Comparison of ENCODE assay signal across 12 mouse cellular contexts in the genomic region with DNA sequence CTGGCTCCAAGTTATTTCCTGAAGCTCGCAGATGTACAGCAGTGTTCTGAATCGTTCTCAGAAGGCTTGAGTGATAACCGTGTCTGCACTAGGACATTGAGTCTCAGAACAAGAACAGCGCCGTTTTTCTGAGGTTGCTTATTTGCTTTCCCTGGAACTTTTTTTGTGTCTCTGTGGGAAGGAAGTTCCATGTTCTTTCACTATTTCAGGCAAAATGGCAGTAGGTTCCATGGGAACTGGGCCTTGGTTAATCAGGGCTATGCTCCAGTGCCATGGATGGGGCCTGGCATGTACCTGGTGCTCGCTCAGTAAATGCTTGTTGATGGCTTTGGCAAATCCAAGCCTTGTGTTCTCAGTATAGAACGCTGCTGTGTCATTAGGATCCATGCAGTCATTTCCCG. TPM values are rescaled to one million over a fixed set of nuclear protein-coding genes. Genes with fewer than 3 reads are reported as not detected.
A peak's percentile ranks its signal among the peaks of the same experiment; 100 is the strongest.
DNase-seq lines count a peak whose midpoint lies in the region; ATAC-seq lines count a peak whose summit lies in the region.
"Had no signal": no experiment of that assay in that cellular context is flagged by ENCODE, and none has a peak within 500 bp of the region (broad histone marks: within the 10 kb centered on the region; RNA-seq: fewer than 3 reads in every experiment).

No protein-coding gene starts in this region.

- H3K9me3 ChIP-seq in heart, embryonic 13.5 days: no peaks in the 10 kb centered on the region
- H3K9me3 ChIP-seq in megakaryocyte, embryonic 14.5 days: no peaks in the 10 kb centered on the region
- H3K9me3 ChIP-seq in embryonic facial prominence, embryonic 14.5 days (ENCODE audit: control insufficient read depth, low read length): no peaks in the 10 kb centered on the region
- H3K9me3 ChIP-seq in midbrain, embryonic 15.5 days: no peaks in the 10 kb centered on the region

- 0 out of 2 replicates have a peak overlapping the region, but pooled peaks have one; percentile 1 for H3K9ac ChIP-seq in heart, embryonic 13.5 days
- H3K9ac ChIP-seq in embryonic facial prominence, embryonic 14.5 days (ENCODE audit: low read depth, low read length): no peak overlapping the region
- no peak overlapping the region for H3K9ac ChIP-seq in midbrain, embryonic 15.5 days

- WGBS in heart, embryonic 13.5 days: 46% methylated on average over 8 of the region's 8 CpGs
- WGBS in embryonic facial prominence, embryonic 14.5 days: 41% methylated on average over 8 of the region's 8 CpGs
- WGBS in midbrain, embryonic 15.5 days: 40% methylated on average over 8 of the region's 8 CpGs

- no peak for DNase-seq in heart, adult 9 months (ENCODE audit: low spot score in 2 of 2)
- no peak for DNase-seq in embryonic facial prominence, embryonic 14.5 days (ENCODE audit: low spot score)
- no peak for DNase-seq in layer of hippocampus, postnatal 14 days (ENCODE audit: low spot score in 2 of 2)
- DNase-seq in spleen, adult 18-20 months: no peak
- DNase-seq: gastrocnemius, postnatal 36 days; kidney, adult 18-20 months; layer of hippocampus, adult 9-11 months; thymus, postnatal 4 days had no signal

- no peaks in the 10 kb centered on the region for H3K36me3 ChIP-seq in heart, embryonic 13.5 days
- H3K36me3 ChIP-seq in megakaryocyte, embryonic 14.5 days (replicated peaks; ENCODE audit: low read length): peaks cover 6% of the 10 kb centered on the region
- H3K36me3 ChIP-seq in embryonic facial prominence, embryonic 14.5 days (ENCODE audit: control insufficient read depth, insufficient read depth, low read length): no peaks in the 10 kb centered on the region
- no peaks in the 10 kb centered on the region for H3K36me3 ChIP-seq in midbrain, embryonic 15.5 days (replicated peaks)

- ATAC-seq in heart, embryonic 13.5 days (ENCODE audit: extremely low read depth, insufficient number of reproducible peaks, low FRiP score, low TSS enrichment): no peak
- no peak for ATAC-seq in megakaryocyte, adult 5-6 weeks (ENCODE audit: poor library complexity, severe bottlenecking)
- no peak for ATAC-seq in embryonic facial prominence, embryonic 14.5 days (ENCODE audit: low read depth)
- ATAC-seq in midbrain, embryonic 15.5 days (replicated peaks): no peak

- no peak overlapping the region for H3K27ac ChIP-seq in heart, embryonic 13.5 days (replicated peaks)
- H3K27ac ChIP-seq in embryonic facial prominence, embryonic 14.5 days (replicated peaks; ENCODE audit: low read depth, low read length): no peak overlapping the region
- no peak overlapping the region for H3K27ac ChIP-seq in midbrain, embryonic 15.5 days

- H3K4me2 ChIP-seq in heart, embryonic 13.5 days: peak overlapping the region; percentile 81; the same call in 1 of the 2 replicates
- peak overlapping the region; percentile 74; the same call in 1 of the 2 replicates for H3K4me2 ChIP-seq in embryonic facial prominence, embryonic 14.5 days (ENCODE audit: low read depth, low read length)
- 0 out of 2 replicates have a peak overlapping the region, but pooled peaks have one; percentile 74 for H3K4me2 ChIP-seq in midbrain, embryonic 15.5 days

- peaks cover 22% of the 10 kb centered on the region for H3K27me3 ChIP-seq in heart, embryonic 13.5 days (replicated peaks)
- peaks cover 17% of the 10 kb centered on the region for H3K27me3 ChIP-seq in megakaryocyte, embryonic 14.5 days (replicated peaks)
- H3K27me3 ChIP-seq in embryonic facial prominence, embryonic 14.5 days (replicated peaks; ENCODE audit: control insufficient read depth, insufficient read depth, low read length): peaks cover 10% of the 10 kb centered on the region; the same call in 1 of the 2 replicates
- peaks cover 16% of the 10 kb centered on the region for H3K27me3 ChIP-seq in midbrain, embryonic 15.5 days (replicated peaks)

- H3K4me3 ChIP-seq in heart, embryonic 13.5 days: no peak overlapping the region
- H3K4me3 ChIP-seq in megakaryocyte, embryonic 14.5 days (replicated peaks): peak overlapping the region; percentile 71
- no peak overlapping the region for H3K4me3 ChIP-seq in embryonic facial prominence, embryonic 14.5 days (ENCODE audit: low read depth, low read length)
- H3K4me3 ChIP-seq in midbrain, embryonic 15.5 days: no peak overlapping the region

- peaks cover 32% of the 10 kb centered on the region for H3K4me1 ChIP-seq in heart, embryonic 13.5 days
- peaks cover 26% of the 10 kb centered on the region for H3K4me1 ChIP-seq in megakaryocyte, embryonic 14.5 days
- H3K4me1 ChIP-seq in embryonic facial prominence, embryonic 14.5 days (ENCODE audit: control insufficient read depth, insufficient read depth, low read length): peaks cover 20% of the 10 kb centered on the region
- H3K4me1 ChIP-seq in midbrain, embryonic 15.5 days: peaks cover 20% of the 10 kb centered on the region

RNA-seq across cellular contexts. Expression of a gene that starts 2.0 kb away (rescaled TPM):
- 5.8 and 5.9 TPM in 2 replicates for polyA plus RNA-seq in heart, embryonic 13.5 days (2015; fragmentation: Nextera tagmentation; extraction: Ambion mirVana)
- polyA plus RNA-seq in megakaryocyte, embryonic 14.5 days (2012; ENCODE audit: insufficient read depth, low replicate concordance): 3.8 and 5.4 TPM in 2 replicates
- 32.3 and 38.4 TPM in 2 replicates for total RNA-seq in megakaryocyte, adult 5-6 weeks (2015)
- 18.6 and 22.3 TPM in 2 replicates for total RNA-seq in megakaryocyte, adult 5-6 weeks (2017)
- 14.3 and 15.8 TPM in 2 replicates for polyA plus RNA-seq in embryonic facial prominence, embryonic 14.5 days (2014; fragmentation: Nextera tagmentation; extraction: Ambion mirVana)
- 40.4 and 41.3 TPM in 2 replicates for polyA plus RNA-seq in midbrain, embryonic 15.5 days (2015; fragmentation: Nextera tagmentation; extraction: Ambion mirVana)
- 10 to 100 TPM; 36.1 to 37.5 TPM for total RNA-seq in layer of hippocampus, postnatal 14 days (2021)
